Mouse (Mus musculus) limb, embryonic 13.5 days (tissue): ENCODE data around the gene Fzd2. TPM values are rescaled to one million over a fixed set of nuclear protein-coding genes. Genes with fewer than 3 reads are reported as not detected.

Source experiments
- ATAC-seq: fragments of 200-750 bp; cut with Nextera tagmentation; 2 replicates; pipeline ENCODE4 v1.8.0; 2017; ENCODE audit warnings: low read depth, moderate number of reproducible peaks, moderate TSS enrichment; ENCODE audit not compliant: low FRiP score
- H3K27ac ChIP-seq: fragments of 300-500 bp; sonication (generic); 2 replicates; pipeline ENCODE4 v1.5.1; 2015; ENCODE audit warnings: inconsistent platforms, mild to moderate bottlenecking, moderate library complexity
- H3K27me3 ChIP-seq: fragments of 300-500 bp; sonication (generic); 2 replicates; pipeline ENCODE4 v1.6.1; 2015; ENCODE audit warnings: mild to moderate bottlenecking, inconsistent platforms
- H3K36me3 ChIP-seq: fragments of 300-500 bp; sonication (generic); 2 replicates; pipeline ENCODE4 v1.6.1; 2015; ENCODE audit warnings: inconsistent platforms, mild to moderate bottlenecking, moderate library complexity
- H3K4me1 ChIP-seq: fragments of 300-500 bp; sonication (generic); 2 replicates; pipeline ENCODE4 v1.6.1; 2015; ENCODE audit warnings: inconsistent platforms
- H3K4me2 ChIP-seq: fragments of 300-500 bp; sonication (generic); replicated peaks from 2 replicates; pipeline ENCODE4 v1.6.1; 2015; ENCODE audit warnings: inconsistent platforms, mild to moderate bottlenecking, moderate library complexity
- H3K4me3 ChIP-seq: fragments of 300-500 bp; sonication (generic); 2 replicates; pipeline ENCODE4 v1.5.1; 2015; ENCODE audit warnings: moderate library complexity, mild to moderate bottlenecking, inconsistent platforms
- H3K9ac ChIP-seq: fragments of 300-500 bp; sonication (generic); 2 replicates; pipeline ENCODE4 v1.6.1; 2015; ENCODE audit warnings: mild to moderate bottlenecking, inconsistent platforms
- H3K9me3 ChIP-seq: fragments of 300-500 bp; sonication (generic); 2 replicates; pipeline ENCODE4 v1.6.1; 2016; ENCODE audit warnings: inconsistent platforms
- WGBS: fragments of 180-500 bp; shearing (Covaris S2); methylation state at CpG from one replicate; pipeline ENCODE4 v1.1.7; 2015; 5-methylcytosine and 5-hydroxymethylcytosine counted together
- polyA plus RNA-seq: library from polyadenylated mRNA; unstranded; fragments of >200 nt; fragmentation: Nextera tagmentation; extraction: Ambion mirVana; gene quantifications from 2 replicates; pipeline ENCODE4 v1.2.1, GENCODE M21; 2015

Fzd2 gene
- polyA plus RNA-seq, 1 experiment from 2014 or later = 67.7 TPM

GRCm38 (mm10) chr11:102607686-102608548 is 3.7 kb downstream of the Fzd2 start:
- WGBS = 2% methylated on average over 10 of the region's 10 CpGs
- Histone ChIP-seq H3K9ac (peak overlapping the region; percentile 100), H3K27ac (peak overlapping the region; percentile 100), H3K27me3 (no peaks in the 10 kb centered on the region), H3K9me3 (no peaks in the 10 kb centered on the region), H3K4me3 (peak overlapping the region; percentile 98), H3K4me1 (peaks cover 44% of the 10 kb centered on the region), H3K36me3 (peaks cover 8% of the 10 kb centered on the region), H3K4me2 (peak overlapping the region; percentile 83)
- no peak for ATAC-seq

DNA sequence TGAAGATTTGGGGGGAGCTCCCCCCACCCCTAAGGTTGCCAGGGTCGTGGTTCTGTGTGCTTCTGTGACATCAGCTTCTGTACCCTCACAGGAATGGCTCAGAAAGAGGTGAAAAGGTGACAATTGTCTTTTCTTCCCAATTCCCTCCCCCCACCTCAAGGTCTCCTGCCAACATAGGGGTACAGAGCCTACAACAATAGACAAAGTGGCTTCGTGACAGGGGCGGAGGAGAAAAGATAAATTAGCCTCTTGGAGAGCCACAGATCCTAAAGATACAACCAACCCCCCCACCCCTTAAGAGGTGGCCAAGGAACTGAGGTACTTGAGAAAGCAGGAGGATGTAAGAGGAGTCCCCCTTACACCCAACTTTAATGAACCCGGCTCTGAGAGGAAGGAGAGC is 4.5 kb downstream of the Fzd2 start:
- WGBS = 23% methylated on average over 4 of the region's 4 CpGs
- no peaks in the 10 kb centered on the region for H3K27me3 ChIP-seq
- H3K9me3 ChIP-seq = no peaks in the 10 kb centered on the region
- H3K4me2 ChIP-seq = peak overlapping the region; percentile 83
- H3K36me3 ChIP-seq = peaks cover 8% of the 10 kb centered on the region
- peak overlapping the region; percentile 98 for H3K4me3 ChIP-seq
- peaks cover 44% of the 10 kb centered on the region for H3K4me1 ChIP-seq
- peak overlapping the region; percentile 100 for H3K27ac ChIP-seq
- H3K9ac ChIP-seq = peak overlapping the region; percentile 100
- no peak for ATAC-seq

GRCm38 (mm10) chr11:102609483-102609882 is 5.3 kb downstream of the Fzd2 start:
- Histone ChIP-seq H3K4me3 (peak overlapping the region; percentile 98), H3K4me1 (peaks cover 44% of the 10 kb centered on the region), H3K27me3 (no peaks in the 10 kb centered on the region), H3K9ac (peak overlapping the region; percentile 100), H3K9me3 (no peaks in the 10 kb centered on the region), H3K4me2 (peak overlapping the region; percentile 83), H3K36me3 (peaks cover 8% of the 10 kb centered on the region), H3K27ac (peak overlapping the region; percentile 100; the same call in 1 of the 2 replicates)
- no peak for ATAC-seq
- 47% methylated on average over 8 of the region's 8 CpGs for WGBS

DNA sequence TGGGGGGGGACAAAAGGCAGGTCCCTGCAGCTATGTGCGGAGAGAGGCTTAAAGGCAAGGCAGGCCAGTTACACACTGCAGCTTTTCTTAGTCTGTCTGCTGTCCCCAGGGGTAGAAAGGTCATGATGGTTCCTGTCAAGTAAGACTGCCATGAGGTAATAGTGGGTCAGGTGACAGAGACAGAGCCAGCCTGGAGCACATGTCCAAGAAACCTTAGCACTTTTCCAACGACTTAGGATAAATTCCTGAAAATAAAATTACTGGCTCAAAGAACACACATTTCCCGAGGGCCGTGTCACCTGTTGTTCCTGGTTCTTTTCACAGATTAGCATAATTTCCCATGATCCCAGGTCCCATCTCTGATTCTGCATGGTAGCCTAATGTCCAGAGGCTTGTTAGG is 6.1 kb downstream of the Fzd2 start:
- Histone ChIP-seq H3K27me3 (no peaks in the 10 kb centered on the region), H3K9me3 (no peaks in the 10 kb centered on the region), H3K27ac (peak overlapping the region; percentile 100), H3K36me3 (peaks cover 8% of the 10 kb centered on the region), H3K4me2 (peak overlapping the region; percentile 83), H3K9ac (peak overlapping the region; percentile 100), H3K4me1 (peaks cover 44% of the 10 kb centered on the region), H3K4me3 (0 out of 2 replicates have a peak overlapping the region, but pooled peaks have one; percentile 98)
- ATAC-seq = no peak
- 15% methylated on average over 4 of the region's 4 CpGs for WGBS

DNA sequence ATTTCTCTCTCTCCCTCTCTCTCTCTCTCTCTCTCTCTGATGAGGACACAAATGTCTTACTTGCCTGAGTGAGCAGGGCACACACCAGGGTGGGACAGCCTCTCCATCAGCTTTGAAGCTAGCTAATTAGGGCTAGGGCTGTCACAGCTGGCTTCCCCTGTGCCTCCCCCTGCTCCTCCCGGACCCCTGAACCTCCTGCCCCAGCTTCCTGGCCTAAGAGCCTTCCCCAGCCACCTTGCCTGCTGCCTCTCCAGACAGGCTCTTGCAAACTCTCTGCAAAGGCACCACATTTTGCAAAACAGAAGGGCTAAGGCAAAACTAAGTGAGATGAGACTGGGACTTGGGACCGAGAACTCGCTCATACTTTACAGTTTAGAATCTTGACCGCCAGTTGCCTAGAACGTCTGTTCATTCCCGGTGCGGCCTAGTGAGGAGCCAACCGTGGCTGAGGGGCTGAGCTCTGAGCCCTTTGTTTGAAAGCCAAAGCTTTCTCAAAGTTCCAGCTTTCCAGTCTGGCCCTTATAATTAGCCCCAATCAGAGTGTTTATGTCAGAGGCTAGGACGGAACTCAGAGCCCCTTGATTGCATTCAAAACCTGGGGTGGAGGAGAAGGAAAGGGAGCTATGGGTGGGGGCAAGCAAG is 6.6 kb downstream of the Fzd2 start:
- peak overlapping the region; percentile 83 for H3K4me2 ChIP-seq
- peak overlapping the region; percentile 7; the same call in 1 of the 2 replicates for H3K4me3 ChIP-seq
- H3K36me3 ChIP-seq = peaks cover 5% of the 10 kb centered on the region
- peak overlapping the region; percentile 100 for H3K27ac ChIP-seq
- H3K9me3 ChIP-seq = no peaks in the 10 kb centered on the region
- H3K9ac ChIP-seq = peak overlapping the region; percentile 66
- WGBS = 11% methylated on average over 9 of the region's 9 CpGs
- no peaks in the 10 kb centered on the region for H3K27me3 ChIP-seq
- H3K4me1 ChIP-seq = peaks cover 44% of the 10 kb centered on the region
- no peak for ATAC-seq

DNA sequence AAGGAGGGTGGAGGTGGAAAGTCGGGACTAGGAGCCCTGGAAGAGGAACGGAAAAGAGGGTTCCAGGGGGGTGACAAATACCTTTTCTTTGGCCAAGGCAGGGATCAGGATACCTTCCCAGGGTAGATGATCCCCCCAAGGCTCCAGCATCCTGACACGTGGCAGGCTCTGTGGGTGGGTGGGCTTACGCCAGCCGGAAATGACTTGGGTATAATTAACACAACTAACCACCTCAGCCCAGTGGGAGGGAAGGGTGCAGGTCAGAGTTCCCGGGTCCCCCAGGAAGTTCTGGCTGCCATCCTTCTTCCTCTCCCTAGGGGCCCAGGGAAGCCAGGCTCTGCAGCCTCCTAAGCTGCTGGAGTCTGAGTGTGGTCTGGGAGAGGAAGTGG is 7.1 kb downstream of the Fzd2 start:
- no peak overlapping the region for H3K4me3 ChIP-seq

GRCm38 (mm10) chr11:102619449-102619848 is 15.3 kb downstream of the Fzd2 start:
- 62% methylated on average over 2 of the region's 2 CpGs for WGBS
- H3K36me3 ChIP-seq = peaks cover 4% of the 10 kb centered on the region
- H3K9me3 ChIP-seq = peaks cover 8% of the 10 kb centered on the region
- no peak overlapping the region for H3K9ac ChIP-seq
- ATAC-seq = no peak
- H3K4me3 ChIP-seq = no peak overlapping the region
- H3K27ac ChIP-seq = no peak overlapping the region
- no peaks in the 10 kb centered on the region for H3K27me3 ChIP-seq
- H3K4me1 ChIP-seq = peaks cover 18% of the 10 kb centered on the region
- no peak overlapping the region for H3K4me2 ChIP-seq

More for the DNA sequence above, 7.1 kb downstream of the Fzd2 start:
- Histone ChIP-seq H3K36me3 (peaks cover under 1% of the 10 kb centered on the region; the same call in 1 of the 2 replicates), H3K27me3 (no peaks in the 10 kb centered on the region), H3K9me3 (no peaks in the 10 kb centered on the region), H3K27ac (peak overlapping the region; percentile 100), H3K9ac (peak overlapping the region; percentile 66), H3K4me1 (peaks cover 44% of the 10 kb centered on the region), H3K4me2 (peak overlapping the region; percentile 83)
- 5% methylated on average over 6 of the region's 6 CpGs for WGBS
- no peak for ATAC-seq

DNA sequence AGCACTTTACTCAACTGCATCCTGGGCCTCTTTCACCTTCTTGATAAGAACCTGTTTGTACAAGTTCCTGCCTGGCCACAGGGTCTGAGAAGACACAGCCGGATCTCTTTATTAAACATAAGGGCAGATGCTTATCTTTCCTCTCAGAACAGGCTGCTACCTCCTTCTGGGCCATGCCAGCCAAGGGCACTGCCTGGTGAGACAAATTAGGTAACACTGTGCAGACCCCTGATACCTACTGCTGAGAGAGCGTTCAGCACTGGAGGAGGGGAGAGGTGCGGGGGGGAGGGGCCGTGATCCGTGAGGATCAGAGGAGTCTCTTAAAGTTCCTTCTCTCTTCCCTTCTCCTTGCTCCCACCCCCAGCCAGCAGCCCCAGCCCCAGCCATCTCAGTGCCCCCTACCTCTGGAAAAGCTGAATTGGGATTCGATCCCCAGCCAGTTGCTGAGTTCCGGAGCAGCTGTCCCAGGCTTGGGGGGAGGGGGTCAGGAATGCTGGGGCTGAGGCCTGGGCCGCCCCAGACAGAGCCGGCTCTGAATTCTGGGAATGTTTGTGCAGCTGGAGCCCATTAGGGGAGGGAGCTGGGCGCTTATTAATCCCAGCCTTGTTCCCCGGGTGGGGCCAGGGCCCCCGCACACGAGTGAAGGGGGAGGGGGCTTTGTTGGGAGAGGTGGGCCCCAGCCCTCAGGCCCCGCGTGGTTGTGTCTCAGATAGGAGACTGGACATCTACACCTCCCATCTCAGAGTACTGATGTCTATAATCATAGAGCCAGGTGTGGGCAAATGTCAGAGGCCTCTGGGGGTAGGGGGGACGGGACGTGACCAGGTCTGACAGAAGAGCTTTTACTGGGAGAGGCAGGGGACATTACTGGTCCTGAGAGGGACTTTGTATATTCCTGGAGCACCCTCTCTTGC is 19.9 kb downstream of the Fzd2 start:
- Histone ChIP-seq H3K4me2 (peak overlapping the region; percentile 57), H3K4me3 (peak overlapping the region; percentile 29), H3K27ac (peak overlapping the region; percentile 89), H3K9me3 (peaks cover 8% of the 10 kb centered on the region), H3K4me1 (peaks cover 56% of the 10 kb centered on the region), H3K27me3 (no peaks in the 10 kb centered on the region), H3K9ac (peak overlapping the region; percentile 57; the same call in 1 of the 2 replicates), H3K36me3 (peaks cover 4% of the 10 kb centered on the region)
- ATAC-seq = peak; percentile 95
- 6% methylated on average over 17 of the region's 17 CpGs for WGBS

DNA sequence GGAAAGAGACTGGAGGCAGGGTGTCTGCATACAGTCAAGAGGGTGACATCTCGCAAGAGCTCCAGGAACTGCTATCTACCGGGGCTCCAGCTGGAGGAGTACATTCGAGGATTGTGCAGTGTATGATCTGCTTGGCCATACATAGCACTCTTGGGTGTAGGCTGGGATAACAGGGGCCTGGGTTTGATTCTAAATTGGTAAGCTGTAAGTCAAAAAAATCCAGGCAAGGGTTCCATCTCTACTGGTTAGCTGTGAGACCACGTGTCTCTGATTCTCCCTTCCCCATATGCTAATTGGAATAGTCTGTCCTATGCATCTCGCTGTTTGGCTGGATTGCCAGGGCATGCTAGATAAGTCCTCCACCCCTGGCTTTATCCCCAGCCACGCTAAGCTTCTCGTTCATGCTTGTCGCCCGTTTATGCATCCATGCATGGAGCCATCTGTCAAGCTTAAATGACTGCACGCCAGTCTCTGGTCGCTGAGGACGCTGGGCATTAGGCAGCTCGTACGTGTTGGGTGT is 20.8 kb downstream of the Fzd2 start:
- Histone ChIP-seq H3K9me3 (no peaks in the 10 kb centered on the region), H3K27ac (peak overlapping the region; percentile 89), H3K9ac (no peak overlapping the region), H3K27me3 (no peaks in the 10 kb centered on the region), H3K4me1 (peaks cover 64% of the 10 kb centered on the region), H3K4me2 (peak overlapping the region; percentile 57), H3K4me3 (no peak overlapping the region), H3K36me3 (no peaks in the 10 kb centered on the region)
- 22% methylated on average over 14 of the region's 14 CpGs for WGBS
- peak; percentile 12; the same call in 1 of the 2 replicates for ATAC-seq

DNA sequence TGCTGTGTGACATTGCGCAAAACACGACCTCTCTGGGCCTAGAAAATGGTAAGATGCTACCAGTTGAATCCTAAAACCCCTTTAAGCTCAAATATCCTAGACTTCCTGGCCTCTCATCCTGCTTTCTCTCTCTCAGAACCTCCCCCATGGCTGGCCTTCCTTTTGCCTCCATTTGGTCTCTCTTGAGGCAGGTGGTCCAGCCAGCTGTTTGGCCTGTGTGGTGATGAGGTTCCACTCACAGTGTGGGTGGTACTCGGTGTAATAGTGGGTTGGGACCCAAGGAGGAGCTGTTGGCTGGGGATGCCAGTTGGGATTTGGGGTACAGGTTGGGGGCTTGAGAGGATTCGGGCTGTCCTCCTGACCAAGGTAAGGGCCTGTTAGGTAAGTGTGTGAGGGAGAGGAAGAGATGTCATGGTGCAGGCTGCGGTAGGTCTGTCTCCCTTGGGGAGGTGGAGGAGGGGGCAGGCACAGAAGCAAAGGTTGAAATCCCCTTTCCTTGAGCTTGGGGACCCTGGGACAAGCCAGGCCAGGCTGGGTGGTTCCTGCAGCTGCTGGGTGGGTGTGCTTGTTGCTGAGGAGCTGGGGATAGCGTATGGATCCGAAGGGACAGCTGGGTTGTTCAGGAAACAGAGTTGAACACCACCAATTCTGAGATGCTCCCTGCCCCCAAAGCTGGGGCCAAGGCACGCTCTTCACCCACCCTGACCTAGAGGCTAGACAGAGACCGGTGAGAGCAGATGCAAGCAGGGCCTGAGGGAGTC is 23.2 kb downstream of the Fzd2 start:
- no peaks in the 10 kb centered on the region for H3K36me3 ChIP-seq
- H3K9ac ChIP-seq = no peak overlapping the region; the same call in 1 of the 2 replicates
- no peak for ATAC-seq
- no peak overlapping the region for H3K4me3 ChIP-seq
- H3K4me1 ChIP-seq = peaks cover 88% of the 10 kb centered on the region
- H3K27ac ChIP-seq = no peak overlapping the region
- H3K9me3 ChIP-seq = no peaks in the 10 kb centered on the region
- H3K27me3 ChIP-seq = no peaks in the 10 kb centered on the region
- 77% methylated on average over 9 of the region's 9 CpGs for WGBS
- H3K4me2 ChIP-seq = no peak overlapping the region

- 60% methylated on average over 9 of the region's 9 CpGs for WGBS
- Histone ChIP-seq H3K27ac (no peak overlapping the region), H3K4me2 (no peak overlapping the region), H3K4me1 (peaks cover 91% of the 10 kb centered on the region), H3K9me3 (no peaks in the 10 kb centered on the region), H3K4me3 (no peak overlapping the region), H3K9ac (no peak overlapping the region), H3K27me3 (no peaks in the 10 kb centered on the region), H3K36me3 (no peaks in the 10 kb centered on the region)
- ATAC-seq = no peak
Measured at GRCm38 (mm10) chr11:102628529-102628928, 24.3 kb downstream of the Fzd2 start.
